In genomic region chrX:96456201-96456963, GRCm38 (mm10) we compare ENCODE assay signal across 9 mouse cellular contexts. TPM values are rescaled to one million over a fixed set of nuclear protein-coding genes. Genes with fewer than 3 reads are reported as not detected.
A peak's percentile ranks its signal among the peaks of the same experiment; 100 is the strongest.
DNase-seq lines count a peak whose midpoint lies in the region; ATAC-seq lines count a peak whose summit lies in the region.
"Had no signal": no experiment of that assay in that cellular context is flagged by ENCODE, and none has a peak within 500 bp of the region (broad histone marks: within the 10 kb centered on the region; RNA-seq: fewer than 3 reads in every experiment).

Gene Hsf3 (minus strand): TSS chrX:96456294.

- H3K27me3 ChIP-seq in forebrain, embryonic 12.5 days: no peaks in the 10 kb centered on the region
- H3K27me3 ChIP-seq in hindbrain, embryonic 14.5 days (ENCODE audit: control insufficient read depth, insufficient read depth, low read length): no peaks in the 10 kb centered on the region
- no peaks in the 10 kb centered on the region for H3K27me3 ChIP-seq in limb, embryonic 15.5 days
- H3K27me3 ChIP-seq: liver, embryonic 15.5 days had no signal

- 0 out of 2 replicates have a peak, but pooled peaks have one; percentile 36 for ATAC-seq in forebrain, embryonic 12.5 days (ENCODE audit: low FRiP score)
- no peak for ATAC-seq in hindbrain, embryonic 14.5 days (ENCODE audit: low FRiP score)
- no peak; the same call in 1 of the 2 replicates for ATAC-seq in limb, embryonic 15.5 days (ENCODE audit: insufficient number of reproducible peaks, low FRiP score, low TSS enrichment, low read depth)

- no peaks in the 10 kb centered on the region for H3K9me3 ChIP-seq in forebrain, embryonic 12.5 days
- no peaks in the 10 kb centered on the region for H3K9me3 ChIP-seq in hindbrain, embryonic 14.5 days (ENCODE audit: control insufficient read depth, low read length)
- H3K9me3 ChIP-seq in limb, embryonic 15.5 days: no peaks in the 10 kb centered on the region
- H3K9me3 ChIP-seq: liver, embryonic 15.5 days had no signal

- H3K27ac ChIP-seq in forebrain, embryonic 12.5 days: no peak within 1 kb of the TSS
- H3K27ac ChIP-seq in hindbrain, embryonic 14.5 days: no peak within 1 kb of the TSS
- no peak within 1 kb of the TSS for H3K27ac ChIP-seq in limb, embryonic 15.5 days
- H3K27ac ChIP-seq: liver, embryonic 15.5 days had no signal

- H3K36me3 ChIP-seq in forebrain, embryonic 12.5 days (replicated peaks): no peaks in the 10 kb centered on the region
- no peaks in the 10 kb centered on the region for H3K36me3 ChIP-seq in hindbrain, embryonic 14.5 days (replicated peaks; ENCODE audit: control insufficient read depth, insufficient read depth)
- no peaks in the 10 kb centered on the region for H3K36me3 ChIP-seq in limb, embryonic 15.5 days
- H3K36me3 ChIP-seq: liver, embryonic 15.5 days had no signal

- no peak within 1 kb of the TSS for H3K9ac ChIP-seq in forebrain, embryonic 12.5 days
- no peak within 1 kb of the TSS for H3K9ac ChIP-seq in hindbrain, embryonic 14.5 days
- no peak within 1 kb of the TSS for H3K9ac ChIP-seq in limb, embryonic 15.5 days
- H3K9ac ChIP-seq: liver, embryonic 15.5 days had no signal

- H3K4me3 ChIP-seq in forebrain, embryonic 12.5 days (replicated peaks): peak within 1 kb of the TSS; percentile 16
- peak within 1 kb of the TSS; percentile 9; the same call in 1 of the 2 replicates for H3K4me3 ChIP-seq in hindbrain, embryonic 14.5 days (replicated peaks; ENCODE audit: low read length)
- H3K4me3 ChIP-seq in limb, embryonic 15.5 days: peak within 1 kb of the TSS; percentile 34
- H3K4me3 ChIP-seq: liver, embryonic 15.5 days had no signal

- H3K4me2 ChIP-seq in forebrain, embryonic 12.5 days: 0 out of 2 replicates have a peak within 1 kb of the TSS, but pooled peaks have one; percentile 8
- H3K4me2 ChIP-seq in hindbrain, embryonic 14.5 days (replicated peaks): peak within 1 kb of the TSS; percentile 29
- H3K4me2 ChIP-seq in limb, embryonic 15.5 days: peak within 1 kb of the TSS; percentile 14; the same call in 1 of the 2 replicates
- H3K4me2 ChIP-seq: liver, embryonic 15.5 days had no signal

- H3K4me1 ChIP-seq in forebrain, embryonic 12.5 days: no peaks in the 10 kb centered on the region
- no peaks in the 10 kb centered on the region for H3K4me1 ChIP-seq in hindbrain, embryonic 14.5 days (replicated peaks; ENCODE audit: control insufficient read depth, insufficient read depth, low read length)
- no peaks in the 10 kb centered on the region for H3K4me1 ChIP-seq in limb, embryonic 15.5 days
- H3K4me1 ChIP-seq: liver, embryonic 15.5 days had no signal

- peak; percentile 38 for DNase-seq in adrenal gland, postnatal 10 days
- no peak for DNase-seq in adrenal gland, adult 18-20 months (ENCODE audit: low spot score in 2 of 2)
- no peak for DNase-seq in hindbrain, embryonic 14.5 days (ENCODE audit: low spot score)
- peak; percentile 21 for DNase-seq in neural tube, embryonic 10.5 days (ENCODE audit: extremely low spot score, low spot score)
- DNase-seq in urinary bladder, adult 18-20 months (ENCODE audit: low spot score in 2 of 2): no peak
- DNase-seq in MN1 (ENCODE audit: low spot score): no peak

- WGBS in forebrain, embryonic 12.5 days: 20% methylated on average over 9 of the region's 9 CpGs
- WGBS in hindbrain, embryonic 14.5 days: 19% methylated on average over 9 of the region's 9 CpGs
- 23% methylated on average over 9 of the region's 9 CpGs for WGBS in limb, embryonic 15.5 days

RNA-seq across cellular contexts. Expression of gene Hsf3, which starts in this region (rescaled TPM):
- total RNA-seq in adrenal gland, postnatal 10 days (2021): under 1 TPM; 0.30 to 0.33 TPM
- total RNA-seq in adrenal gland, adult 18-20 months (2021): under 1 TPM in 1 of 2 experiments, not detected in 1; 0.19 TPM
- polyA plus RNA-seq in forebrain, embryonic 12.5 days (2016; fragmentation: Nextera tagmentation; extraction: Ambion mirVana): 0.10 and 0.13 TPM in 2 replicates
- 0.11 TPM in 1 of 2 replicates, not detected in the other for polyA plus RNA-seq in hindbrain, embryonic 14.5 days (2014; fragmentation: Nextera tagmentation; extraction: Ambion mirVana)
- polyA plus RNA-seq in limb, embryonic 15.5 days (2015; fragmentation: Nextera tagmentation; extraction: Ambion mirVana): 0.10 and 0.34 TPM in 2 replicates
- polyA plus RNA-seq: liver, embryonic 15.5 days had no signal

Comparison
In these comparisons a context has a peak if more than half of its experiments do, and no peak if none do; other contexts are left out.
1. Peak in DNase-seq in adrenal gland, postnatal 10 days; RNA of the gene not detected or under 1 TPM.
2. Peak in ATAC-seq, H3K4me3 ChIP-seq and H3K4me2 ChIP-seq in forebrain, embryonic 12.5 days; RNA of the gene not detected or under 1 TPM.